Mouse (Mus musculus): ENCODE measurements around the gene Nudt3.

GRCm38 (mm10) chr17:27549234-27549633 is 74.1 kb downstream of the Nudt3 start:
- no peak for TF ChIP-seq PAX5 (IDR thresholded peaks at IDR 0.05; ENCODE audit: low read length)
- TF ChIP-seq USF2 (conservative IDR thresholded peaks at IDR 0.05; ENCODE audit: low read depth, low read length) = no peak
- no peak for TF ChIP-seq CTCF (conservative IDR thresholded peaks at IDR 0.05 in 1 of 2, IDR thresholded peaks at IDR 0.05 in 1 of 2; ENCODE audit: low read depth in 2 of 2, low read length in 2 of 2)
- TF ChIP-seq ZNF384 (IDR thresholded peaks at IDR 0.05; ENCODE audit: low read depth, low read length) = no peak
- no peak for TF ChIP-seq CHD2 (IDR thresholded peaks at IDR 0.05; ENCODE audit: low read length)
- no peak for TF ChIP-seq MYC (IDR thresholded peaks at IDR 0.05; ENCODE audit: low read depth, low read length)
- no peak for TF ChIP-seq ZC3H11A (IDR thresholded peaks at IDR 0.05; ENCODE audit: low read depth, low read length)
- no peak for TF ChIP-seq POLR2AphosphoS2 (IDR thresholded peaks at IDR 0.05; ENCODE audit: low read depth, low read length)
- no peak for TF ChIP-seq TBP (conservative IDR thresholded peaks at IDR 0.05; ENCODE audit: low read depth, low read length)
- no peak for TF ChIP-seq JUND (conservative IDR thresholded peaks at IDR 0.05; ENCODE audit: low read depth, low read length)
- no peak for TF ChIP-seq MAX (IDR thresholded peaks at IDR 0.05; ENCODE audit: low read length)
- TF ChIP-seq ZMIZ1 (IDR thresholded peaks at IDR 0.05; ENCODE audit: low read depth, low read length) = no peak
- no peak for TF ChIP-seq USF1 (IDR thresholded peaks at IDR 0.05; ENCODE audit: low read depth, low read length)
